Mouse (Mus musculus) spleen, adult 18-20 months (tissue): ENCODE data around the gene C9.

Experiments used
- DNase-seq, 2 experiments: peaks; one replicate each; pipeline ENCODE4 v3.0.0; 2022; ENCODE audit warnings: mixed read lengths in 2 of 2

The C9 gene

DNA sequence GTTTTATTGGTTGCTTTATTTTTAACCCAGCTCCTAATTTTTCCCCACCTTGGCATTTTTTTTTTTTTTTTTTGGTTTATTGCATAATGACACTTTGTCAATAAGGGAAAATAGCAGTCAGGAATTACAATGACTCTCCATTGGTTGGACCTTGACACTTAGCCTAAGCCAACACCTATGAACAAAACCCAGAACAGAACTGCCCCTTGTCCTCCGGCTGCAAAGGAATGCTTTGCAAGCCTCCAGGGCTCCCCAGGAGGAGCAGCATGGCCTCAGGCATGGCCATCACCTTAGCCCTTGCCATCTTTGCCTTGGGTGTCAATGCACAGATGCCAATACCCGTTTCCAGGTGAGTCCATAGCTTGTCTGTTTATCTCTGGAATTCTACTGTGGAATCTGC lies at the start of gene C9:
C9 (plus strand) TSS at position 193 of the 400 bp plus-strand sequence.
- no peak for DNase-seq

DNA sequence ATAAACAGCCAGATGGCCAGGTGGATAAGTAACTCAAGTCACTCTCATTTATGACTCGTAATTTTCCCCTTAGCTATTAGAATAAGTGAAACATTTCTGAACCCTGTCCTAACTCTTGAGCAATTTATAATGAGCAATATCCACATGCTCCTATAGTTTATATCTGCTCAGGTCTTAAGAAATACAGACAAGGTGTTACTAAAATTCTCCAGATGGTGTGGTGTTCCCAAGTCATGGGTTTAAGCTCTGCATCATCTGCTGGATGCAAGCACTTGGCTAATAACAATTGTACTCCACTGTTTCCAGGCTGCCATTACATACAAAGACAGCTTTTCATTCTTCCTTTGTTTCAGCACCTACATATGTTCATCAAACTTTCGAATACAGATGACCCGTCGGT lies 46.9 kb upstream of the C9 start:
- no peak for DNase-seq

DNA sequence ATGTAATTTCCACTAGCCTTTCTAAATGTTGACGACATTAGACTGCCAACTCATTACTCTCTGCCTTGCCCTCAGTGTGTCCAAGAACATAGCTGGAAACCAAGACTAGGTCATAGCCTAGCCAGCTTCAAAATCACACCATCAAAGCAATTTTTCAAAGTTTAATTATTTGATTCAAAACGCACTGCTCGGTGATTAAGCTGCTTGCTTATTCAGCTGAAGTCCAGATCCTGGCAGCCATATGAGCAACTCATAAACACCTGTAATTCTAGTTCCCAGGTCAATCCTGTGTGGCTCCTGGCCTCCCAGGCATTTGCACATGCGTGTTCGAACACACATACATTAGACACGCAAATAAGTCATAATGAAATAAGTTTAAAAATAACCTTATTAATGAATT lies 46.2 kb upstream of the C9 start:
- no peak for DNase-seq

DNA sequence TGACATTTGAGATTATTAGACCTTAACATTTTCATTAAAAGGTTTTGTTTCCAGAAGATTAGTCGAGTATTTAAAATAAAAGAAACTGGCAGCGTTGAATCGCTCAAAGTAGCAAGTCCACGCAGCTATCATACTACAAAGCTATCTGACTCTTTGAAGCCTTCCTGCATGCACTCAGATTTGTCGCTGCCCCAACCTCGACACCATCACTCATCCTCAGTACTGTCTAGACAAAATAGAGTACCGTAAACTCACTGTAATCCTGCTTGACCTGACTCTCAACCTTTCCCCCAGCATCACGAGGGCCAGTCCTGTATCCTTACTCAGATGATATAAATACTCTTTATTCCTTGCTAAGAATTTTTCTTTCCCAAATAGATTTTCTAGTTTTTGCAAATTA lies 45.0 kb upstream of the C9 start:
- DNase-seq: no peak

DNA sequence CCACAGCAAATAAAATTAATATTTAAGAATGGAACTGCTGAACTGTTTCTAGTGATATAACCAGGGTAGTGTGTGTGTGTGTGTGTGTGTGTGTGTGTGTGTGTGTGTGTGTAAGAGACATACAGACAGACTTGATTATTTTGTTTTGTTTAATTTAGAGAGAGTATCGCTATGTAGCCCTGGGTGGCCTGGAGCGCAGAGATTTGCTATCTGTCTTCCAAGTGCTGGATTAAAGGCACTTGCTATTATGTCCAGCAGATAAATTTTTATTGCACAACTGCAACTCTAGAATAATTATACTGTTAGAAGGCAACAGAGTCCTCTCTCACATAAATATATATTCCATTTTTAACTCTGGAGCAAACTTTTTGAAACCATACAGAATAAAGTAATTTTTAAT lies 42.7 kb upstream of the C9 start:
- no peak for DNase-seq

DNA sequence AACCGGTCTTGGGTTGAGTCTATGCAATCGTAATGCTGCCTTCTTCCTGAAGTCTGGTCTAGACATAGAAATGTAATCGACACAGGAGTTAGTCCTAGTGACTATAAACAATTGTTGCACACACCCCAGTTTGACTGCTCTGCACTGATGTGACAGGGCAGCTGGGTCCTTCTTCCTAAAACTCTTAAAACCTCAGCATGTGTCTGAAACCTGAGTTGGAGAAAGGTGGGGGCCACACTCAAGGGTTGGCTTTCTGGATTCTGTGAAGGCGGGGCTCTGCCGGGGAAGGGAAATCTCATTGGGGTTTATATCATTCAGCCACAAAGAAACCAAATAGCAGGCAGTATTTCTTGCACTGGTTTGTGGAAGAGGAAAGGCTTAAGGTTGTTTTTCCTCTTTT lies 41.0 kb upstream of the C9 start:
- no peak for DNase-seq

DNA sequence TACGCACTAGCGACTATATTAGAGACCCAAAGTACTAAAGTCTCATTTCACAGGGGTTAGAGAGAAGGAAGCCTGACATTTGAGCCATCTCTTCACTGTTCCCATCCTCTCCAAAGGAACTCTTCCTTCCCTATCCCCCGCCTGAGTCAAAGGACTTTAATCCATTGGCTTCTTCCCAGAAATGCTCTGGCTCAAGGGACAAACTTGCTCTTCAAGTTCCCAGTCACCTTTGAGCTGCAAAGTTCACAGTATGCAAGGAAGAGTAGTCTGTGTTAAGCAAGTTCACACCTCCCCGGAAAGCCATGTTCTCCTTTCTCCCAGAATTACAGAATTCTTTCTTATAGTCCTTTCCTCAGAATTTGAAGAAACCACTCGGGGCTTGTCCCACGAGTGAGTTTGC lies 38.4 kb upstream of the C9 start:
- DNase-seq: no peak

DNA sequence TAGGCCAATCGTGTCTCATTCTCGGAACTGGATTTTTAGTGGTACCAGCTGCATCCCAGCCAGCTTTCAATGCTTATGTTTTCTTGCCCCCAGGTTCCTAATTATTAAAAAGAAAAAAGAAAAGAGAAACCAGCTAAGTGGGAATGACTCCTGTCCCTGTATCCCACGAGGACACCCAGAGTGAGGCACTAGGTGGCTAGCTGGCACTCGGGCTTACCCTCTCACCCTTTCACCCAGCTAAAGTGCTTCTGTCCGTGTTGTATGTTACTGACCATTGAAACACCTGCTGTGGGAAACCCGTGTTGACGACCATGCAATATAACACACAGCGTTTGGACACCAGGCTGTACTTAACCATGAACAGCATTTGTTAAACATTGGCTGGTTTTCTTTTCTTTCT lies 36.1 kb upstream of the C9 start:
- no peak for DNase-seq

DNA sequence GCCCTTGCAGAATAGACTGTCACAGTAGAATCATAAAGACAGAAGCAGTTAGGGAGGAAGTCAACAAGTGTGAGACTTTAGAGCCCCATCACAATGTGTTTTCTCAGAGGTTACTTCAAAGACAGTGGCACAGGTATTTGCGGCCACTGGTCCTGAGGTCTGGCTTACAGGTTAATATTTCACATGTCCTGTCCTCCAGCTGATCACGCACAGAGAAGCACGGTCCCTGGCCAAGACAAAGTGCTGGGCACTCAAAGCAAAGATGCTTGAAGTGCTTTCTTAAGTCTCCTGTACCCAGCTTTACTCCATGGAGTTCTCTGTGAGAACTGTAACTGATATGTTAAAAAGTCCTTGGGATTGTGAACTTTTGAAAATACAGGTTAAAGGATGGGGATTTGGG lies 35.0 kb upstream of the C9 start:
- DNase-seq: no peak

DNA sequence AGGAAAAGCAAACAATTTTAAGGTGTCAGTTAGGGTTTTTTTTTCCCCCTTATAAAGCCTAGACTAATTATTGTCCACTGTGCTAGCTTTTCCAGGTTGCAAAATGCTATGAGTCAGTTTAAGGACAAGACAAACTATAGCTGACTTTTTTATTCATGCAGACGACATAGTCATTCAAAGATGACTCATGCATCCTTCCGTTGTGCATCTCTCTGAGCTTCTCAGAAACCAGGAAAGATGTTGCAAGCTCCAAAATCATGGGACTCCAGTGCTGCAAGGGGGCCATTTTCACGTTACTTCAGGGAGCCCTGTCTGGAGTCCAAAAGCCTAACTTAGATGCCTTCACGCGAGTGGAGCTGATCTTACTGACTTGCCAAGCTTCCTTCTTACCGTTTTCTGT lies 33.8 kb upstream of the C9 start:
- DNase-seq: no peak

DNA sequence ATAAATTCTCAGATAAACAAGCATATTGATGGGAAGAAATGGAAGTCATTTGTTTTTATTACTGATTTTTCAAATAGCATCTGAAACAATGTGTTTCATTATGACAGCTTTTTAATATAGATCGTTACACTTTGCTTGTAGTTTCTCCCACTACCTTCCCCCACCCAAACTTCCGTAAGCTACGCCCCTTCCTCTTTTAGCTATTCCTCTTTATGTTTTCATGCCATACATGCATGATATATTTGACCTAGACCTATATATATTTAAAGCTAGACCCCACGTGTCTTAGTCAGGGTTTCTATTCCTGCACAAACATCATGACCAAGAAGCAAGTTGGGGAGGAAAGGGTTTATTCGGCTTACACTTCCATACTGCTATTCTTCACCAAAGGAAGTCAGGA lies 29.8 kb upstream of the C9 start:
- DNase-seq: no peak

DNA sequence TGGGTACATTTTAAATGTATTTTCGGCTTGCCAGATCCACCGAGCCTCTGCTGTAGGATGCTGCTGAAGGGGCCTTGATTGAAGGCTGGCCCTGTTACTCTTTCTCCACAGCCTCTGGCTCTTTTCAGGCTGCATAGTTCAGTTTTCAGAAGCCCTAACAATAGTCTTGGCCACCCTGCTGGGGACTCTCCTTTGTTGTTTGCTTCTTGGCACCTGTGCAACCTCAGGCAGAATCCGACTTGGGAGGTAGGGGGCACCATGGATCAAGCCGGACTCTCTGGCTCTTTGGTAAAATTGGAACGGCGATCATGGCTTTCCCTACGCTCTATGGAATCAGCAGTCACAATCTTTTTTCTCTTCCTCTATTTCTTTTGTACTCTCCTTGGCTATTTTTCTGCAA lies 13.3 kb upstream of the C9 start:
- no peak for DNase-seq

DNA sequence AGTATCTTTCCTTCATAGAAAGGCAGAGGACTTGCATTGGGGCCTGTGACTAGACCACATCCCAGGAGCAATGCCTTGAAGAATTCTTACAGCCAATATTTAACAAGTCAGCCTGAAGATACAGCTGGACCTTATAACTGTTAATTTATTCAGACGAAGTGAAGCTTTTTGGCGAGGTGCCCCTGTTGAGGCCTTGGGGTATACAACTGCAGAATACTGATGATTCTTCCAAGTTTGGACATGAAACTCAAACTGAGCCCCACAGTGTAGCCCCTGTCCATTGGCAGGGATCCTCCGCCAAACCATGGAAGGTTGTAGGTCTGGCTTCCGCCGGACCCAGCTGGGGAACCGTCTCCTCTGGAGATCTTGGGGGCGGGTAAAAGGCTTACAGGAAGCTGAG lies 12.7 kb upstream of the C9 start:
- no peak for DNase-seq

DNA sequence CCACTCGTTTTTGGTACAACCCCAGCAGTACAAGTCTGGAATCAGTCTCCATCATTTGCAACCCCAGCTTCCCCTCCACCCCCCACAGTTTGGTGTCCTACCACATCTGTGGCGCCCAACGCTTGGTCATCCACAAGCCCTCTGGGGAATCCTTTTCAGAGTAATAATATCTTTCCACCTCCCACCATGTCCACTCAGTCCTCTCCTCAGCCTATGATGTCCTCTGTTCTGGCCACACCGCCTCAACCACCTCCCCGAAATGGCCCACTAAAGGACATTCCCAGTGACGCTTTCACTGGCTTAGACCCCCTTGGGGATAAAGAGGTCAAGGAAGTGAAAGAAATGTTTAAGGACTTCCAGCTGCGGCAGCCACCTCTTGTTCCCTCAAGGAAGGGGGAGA lies 9.8 kb upstream of the C9 start:
- no peak for DNase-seq

DNA sequence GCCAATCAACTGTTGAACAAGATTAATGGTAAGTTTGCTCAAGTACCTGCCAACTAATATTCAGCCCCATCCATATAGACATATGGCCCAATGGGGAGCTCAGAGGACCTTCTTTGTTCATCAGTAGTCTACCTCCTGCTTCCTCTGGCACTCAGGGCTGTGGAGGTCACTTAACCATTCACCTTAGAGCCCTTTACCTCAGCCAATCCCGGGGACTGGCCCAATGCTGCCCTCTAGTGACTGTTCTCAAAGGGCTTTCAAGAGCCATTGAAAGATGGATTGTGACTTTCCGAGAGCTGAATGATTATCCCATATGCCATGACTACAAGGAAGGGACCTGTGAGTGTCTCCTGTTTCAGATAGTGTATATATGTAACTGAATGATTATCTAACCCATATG lies 9.4 kb upstream of the C9 start:
- DNase-seq: peak in 1 of 2 experiments; percentile 26

DNA sequence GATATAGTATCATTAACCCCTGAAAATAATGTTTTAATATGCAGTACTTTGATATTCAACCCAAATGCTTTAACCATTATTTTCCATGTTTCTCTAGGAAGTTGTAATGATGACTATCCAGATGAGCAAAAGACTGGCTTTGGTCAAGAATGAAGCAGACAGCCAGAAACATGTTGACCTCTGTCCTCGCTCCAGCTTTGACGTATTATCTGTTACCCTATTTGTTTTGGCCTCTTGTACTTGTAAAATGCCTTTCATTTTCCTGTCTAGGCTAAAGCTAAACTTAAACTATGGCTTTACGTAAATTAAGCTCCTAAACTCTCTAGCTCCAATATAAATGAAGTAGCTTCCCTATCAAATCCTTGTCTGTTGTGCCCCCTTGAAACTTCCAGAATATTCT lies 6.4 kb upstream of the C9 start:
- DNase-seq: no peak

DNA sequence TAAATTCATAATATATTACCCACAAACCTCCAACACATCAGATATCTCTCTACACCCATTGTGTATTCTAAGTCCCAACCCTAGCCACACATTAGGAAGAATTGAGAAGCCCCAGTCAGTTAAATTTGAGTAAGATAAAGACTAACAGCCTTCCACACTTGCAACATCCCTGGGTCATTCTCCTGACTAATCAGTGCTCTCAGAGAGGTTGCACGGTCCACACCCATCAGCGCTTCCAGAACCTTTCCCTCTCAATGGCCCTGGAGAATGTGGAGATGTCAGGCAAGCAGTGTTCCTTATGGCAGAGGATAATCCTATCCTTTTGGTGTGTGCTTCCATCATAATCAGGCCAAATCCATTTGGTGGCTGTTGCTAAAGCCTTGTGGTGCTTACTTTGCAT lies 675 bp upstream of the C9 start:
- no peak for DNase-seq

DNA sequence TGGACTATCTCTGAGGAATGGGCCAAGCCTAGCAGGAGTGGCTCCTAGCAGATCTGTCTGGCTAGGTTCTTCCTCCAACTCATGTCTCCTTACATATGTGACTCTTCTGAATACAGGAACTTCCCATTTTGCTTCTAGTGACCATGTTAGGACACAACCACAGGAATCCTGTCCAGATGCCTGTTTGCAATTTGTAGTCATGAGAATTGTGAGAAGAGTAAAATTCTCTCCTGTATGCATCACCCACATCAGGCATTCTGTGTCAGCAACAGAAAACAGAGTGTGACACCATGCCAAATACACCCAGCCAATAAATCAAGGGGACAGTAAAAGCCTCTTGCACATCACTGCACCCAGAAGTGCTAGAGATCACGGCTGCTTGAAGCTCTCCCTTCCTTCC lies 1.1 kb downstream of the C9 start:
- DNase-seq: no peak

DNA sequence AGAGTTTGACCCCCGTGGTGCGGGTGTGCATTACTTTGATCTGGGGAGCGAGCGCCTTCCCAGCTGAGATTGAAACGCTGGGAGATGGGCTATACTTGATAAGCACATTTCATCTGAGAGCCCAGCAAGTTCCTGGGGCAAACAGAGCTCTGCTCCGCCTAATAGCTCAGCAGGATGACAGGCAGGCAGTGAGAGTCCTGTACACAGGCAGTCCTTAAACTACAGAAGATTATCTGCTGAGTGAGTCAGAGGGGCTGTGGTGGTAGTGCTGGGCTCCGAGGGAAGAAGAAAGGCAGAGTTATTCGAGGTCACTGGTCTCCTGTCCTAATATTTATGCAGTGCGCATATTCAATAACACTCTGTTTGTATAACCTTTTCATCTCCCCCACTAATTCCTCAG lies 3.8 kb downstream of the C9 start:
- no peak for DNase-seq

DNA sequence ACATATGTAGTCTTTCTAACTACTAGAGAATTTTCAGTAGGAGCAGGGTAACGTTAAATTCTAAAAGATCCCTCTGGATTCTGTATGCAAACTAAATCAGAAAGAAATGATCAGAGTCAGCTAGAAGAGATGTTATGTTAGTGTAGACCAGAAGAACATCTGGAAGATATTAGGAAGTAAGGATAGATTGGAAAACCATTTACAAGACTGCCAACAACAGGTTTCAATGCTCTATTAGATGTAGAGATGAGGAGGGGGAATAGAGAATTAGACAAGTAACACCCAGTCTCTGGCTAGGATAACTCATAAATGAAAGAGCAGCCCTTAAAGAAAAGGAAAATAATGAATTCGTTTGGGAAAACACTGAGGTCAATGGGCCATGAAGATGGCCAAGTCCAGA lies 9.3 kb downstream of the C9 start:
- DNase-seq: no peak

DNA sequence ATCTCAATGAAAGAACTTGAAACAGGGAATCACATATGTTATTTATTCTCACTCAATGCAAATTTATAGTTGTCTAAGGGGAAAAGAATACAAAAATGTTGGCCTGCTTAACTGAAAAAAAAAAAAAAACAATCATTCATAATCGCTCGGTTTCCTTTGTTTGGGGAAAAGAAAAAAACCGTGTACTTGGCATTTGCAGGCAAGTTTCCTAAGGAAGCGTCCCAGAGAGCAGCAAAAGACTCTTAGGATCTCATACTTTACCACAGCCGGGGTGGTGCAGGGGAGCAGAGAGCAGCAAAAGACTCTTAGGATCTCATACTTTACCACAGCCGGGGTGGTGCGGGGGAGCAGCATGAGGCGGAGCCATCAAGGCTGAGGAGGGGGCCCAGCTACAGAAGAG lies 16.3 kb downstream of the C9 start:
- no peak for DNase-seq

DNA sequence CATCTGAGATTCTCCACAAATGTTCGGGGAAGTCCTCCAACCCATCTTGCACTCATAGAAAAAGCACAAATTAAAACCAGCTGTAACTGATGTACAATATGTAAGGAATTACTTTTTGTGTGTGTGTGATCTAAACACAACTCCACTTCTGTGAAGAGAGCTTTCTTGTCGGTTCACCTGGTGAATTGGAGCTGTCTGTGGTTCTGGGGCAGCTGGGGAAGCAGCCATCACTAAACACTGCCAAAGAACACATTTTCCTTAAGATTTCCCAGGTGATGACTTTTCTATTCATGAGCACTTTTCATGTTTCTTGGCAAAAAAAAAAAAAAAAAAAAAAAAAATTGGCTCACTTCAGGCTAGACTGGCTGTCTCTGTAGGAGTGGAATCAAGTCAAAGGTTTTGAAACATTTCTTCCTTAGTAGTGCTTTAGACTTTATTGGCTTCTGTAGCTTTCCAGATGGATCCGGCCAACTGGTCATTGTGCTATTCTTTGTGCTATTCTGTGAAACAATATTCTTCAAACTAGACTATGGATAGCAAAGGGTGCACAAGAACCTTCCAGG lies 18.3 kb downstream of the C9 start:
- DNase-seq: no peak

DNA sequence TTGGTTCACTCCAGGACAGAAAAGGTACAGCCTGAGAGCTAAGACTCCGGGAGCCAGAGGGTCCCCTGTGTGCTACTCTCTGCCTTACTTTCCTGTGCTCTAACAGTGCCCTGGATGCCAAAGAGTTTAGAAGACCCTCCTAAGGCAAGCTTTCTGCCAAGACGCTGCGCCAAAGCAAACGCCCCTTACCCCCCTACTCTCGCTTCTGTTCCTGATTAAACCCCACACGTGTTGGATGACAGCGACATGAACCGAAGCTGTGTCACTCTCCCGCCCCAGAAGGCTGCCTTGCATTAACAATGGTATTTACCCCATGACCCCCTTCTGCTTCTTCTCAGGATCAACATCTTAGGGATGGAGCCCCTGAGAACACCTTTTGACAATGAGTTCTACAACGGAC lies 21.9 kb downstream of the C9 start:
- DNase-seq: no peak

DNA sequence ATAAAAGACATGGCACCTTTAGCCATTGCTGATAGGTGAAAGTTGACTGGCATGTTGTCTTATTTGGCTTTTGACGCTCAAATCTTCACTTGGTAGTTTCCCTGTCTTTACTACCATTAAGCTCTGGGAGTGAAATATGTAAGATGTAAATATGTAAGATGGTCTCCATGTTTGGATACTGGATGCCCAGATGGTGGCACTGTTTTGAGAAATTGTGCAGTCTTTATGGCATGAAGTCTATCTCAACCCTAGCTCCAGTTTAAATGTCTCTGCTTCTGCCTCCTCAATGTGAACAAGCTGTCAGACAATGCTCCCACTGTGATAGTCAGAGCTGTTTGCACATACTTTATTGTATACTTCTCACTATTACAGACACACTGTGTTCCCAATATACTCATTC lies 23.7 kb downstream of the C9 start:
- no peak for DNase-seq

DNA sequence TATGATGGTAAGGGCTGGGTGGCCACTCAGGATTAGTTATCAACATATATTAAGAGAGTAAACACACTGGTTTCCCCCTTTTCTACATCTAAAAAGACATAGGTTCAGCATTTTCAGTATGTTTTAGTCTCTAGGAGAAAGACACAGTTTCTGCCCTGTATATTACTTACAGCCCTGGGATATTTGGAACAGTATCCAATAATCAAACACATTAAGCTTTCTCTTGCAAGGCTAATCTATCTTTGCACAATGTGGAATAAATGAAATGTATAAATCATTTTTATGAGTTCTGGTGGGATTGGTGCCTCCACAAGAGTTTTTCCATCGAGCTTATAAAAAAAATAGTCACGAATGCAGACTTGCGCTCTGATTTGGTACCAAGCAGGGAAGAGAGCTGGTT lies 24.3 kb downstream of the C9 start:
- DNase-seq: no peak

DNA sequence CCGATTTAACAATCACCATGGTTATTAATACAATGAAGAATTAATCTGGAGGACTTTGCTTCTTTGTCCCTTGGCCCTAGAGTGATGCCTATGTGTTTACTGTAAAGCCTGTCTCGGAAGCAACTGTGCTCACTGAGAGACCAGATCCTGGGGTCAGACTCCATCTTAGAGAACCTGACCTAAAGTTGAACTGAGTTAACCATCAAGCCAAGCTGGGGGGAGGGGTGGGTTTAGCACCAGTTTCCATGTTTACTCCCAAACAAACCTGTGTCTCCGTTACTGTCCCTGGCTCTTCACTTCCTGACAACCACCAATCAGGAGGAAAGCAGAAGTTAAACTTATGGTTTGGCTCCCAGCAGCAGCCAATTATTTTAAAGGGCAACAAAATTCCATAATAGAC lies 38.4 kb downstream of the C9 start:
- DNase-seq: no peak
